Mouse (Mus musculus) T-helper 17 cell (primary cell): ENCODE results near the gene E130114P18Rik.

Source experiments
- in situ Hi-C, 2 experiments: fragments of 300-600 bp; cut with MboI, MseI; formaldehyde crosslinking; loops; 1 replicate in 1 of 2; 2 replicates in 1 of 2; pipeline ENCODE4 v1.15.1; 2025; ENCODE audit warnings: high pct_unique_total_duplicates in 2 of 2

E130114P18Rik gene

DNA sequence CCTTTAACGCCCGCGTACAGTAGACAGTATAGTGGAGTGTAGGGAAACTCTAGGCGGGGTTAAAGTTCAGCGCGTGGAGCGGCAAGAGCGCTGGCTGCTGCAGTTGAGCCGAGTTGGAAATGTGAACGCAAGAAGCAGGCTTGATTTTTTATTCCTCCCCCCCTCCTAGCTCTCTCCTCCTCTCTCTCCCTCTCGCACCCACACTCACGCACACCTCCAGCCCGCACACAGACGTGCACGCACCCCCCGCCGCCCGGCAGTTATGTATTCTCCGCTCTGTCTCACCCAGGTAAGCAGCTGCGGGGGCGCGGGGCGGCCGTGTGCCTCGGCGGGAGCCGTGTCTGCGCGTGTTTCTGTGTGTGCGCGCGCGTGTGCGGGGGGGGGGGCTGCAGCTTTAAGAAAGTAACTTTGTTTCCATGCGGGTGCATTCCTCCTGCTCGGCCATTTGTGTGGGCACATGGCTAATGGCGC is at the start of gene E130114P18Rik:
Gene E130114P18Rik, minus strand, starts transcription at position 373 of the 471 bp plus-strand sequence.
- in situ Hi-C loops = no loop called here

DNA sequence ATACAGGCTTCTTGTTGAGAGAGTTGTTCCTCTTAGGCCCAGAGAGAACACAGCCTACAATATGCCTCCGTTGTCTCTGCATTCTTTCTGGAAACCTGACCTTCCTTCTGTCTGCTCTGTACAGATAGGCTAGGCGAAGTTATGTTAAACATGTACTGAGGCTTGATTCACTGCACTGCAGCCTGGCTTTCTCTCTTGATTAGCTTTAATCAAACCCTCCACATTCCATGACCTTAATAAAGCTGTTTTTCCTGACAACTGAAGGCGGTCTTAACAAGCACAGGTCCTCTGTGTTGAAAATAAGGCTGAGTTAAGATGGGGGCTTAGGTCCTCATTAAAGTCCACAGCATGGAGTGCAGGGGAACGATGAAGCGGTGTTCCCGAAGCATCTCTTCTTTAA is 49.2 kb upstream of the E130114P18Rik start:
- in situ Hi-C loops = no loop called here

DNA sequence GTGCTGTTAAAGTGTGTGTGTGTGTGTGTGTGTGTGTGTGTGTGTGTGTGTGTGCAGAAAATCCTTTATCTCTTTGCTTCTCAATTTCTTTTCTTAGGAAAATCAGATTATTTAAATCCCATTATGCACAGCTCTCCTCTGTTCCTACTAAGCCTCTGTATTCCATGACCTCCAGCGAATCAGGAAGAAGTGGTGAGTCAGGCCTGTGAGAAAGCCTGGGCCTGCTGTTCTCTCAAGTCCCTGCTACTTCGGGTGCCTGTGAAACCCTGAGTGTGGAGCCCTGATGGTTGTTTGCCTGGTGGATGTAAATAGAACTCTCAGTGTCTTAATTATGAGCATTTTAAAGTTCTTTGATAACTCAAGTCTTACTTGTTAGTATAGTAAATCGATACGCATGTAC is 48.0 kb upstream of the E130114P18Rik start:
- in situ Hi-C loops = no loop called here

- in situ Hi-C loops = no loop called here
These were observed 47.6 kb upstream of the E130114P18Rik start for GRCm38 (mm10) chr4:97825432-97825831.

DNA sequence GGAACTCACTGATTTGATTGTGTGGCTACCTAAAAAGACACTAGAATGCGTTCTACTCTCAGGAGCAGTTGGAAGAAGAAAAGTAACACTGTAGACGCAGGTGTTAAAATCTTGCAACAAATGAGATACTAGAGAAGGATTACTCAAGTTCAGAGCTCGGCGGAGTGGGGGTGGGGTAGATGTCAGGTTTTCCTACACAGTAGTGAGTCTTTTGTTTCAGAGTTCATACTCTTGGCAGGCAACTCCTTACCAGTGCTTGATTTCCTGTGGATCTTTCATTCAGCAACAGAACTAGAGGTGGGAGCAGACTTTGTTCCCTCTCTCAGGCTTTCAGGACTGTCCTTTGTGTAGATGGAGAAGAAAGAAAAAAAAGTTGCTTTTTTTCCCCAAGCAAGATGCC is 46.6 kb upstream of the E130114P18Rik start:
- in situ Hi-C loops = no loop called here

- in situ Hi-C loops = no loop called here
These were observed 45.6 kb upstream of the E130114P18Rik start for GRCm38 (mm10) chr4:97823512-97823911.

- in situ Hi-C loops = no loop called here
These were observed 43.8 kb upstream of the E130114P18Rik start for GRCm38 (mm10) chr4:97821556-97822251.

GRCm38 (mm10) chr4:97820474-97821259 is 42.8 kb upstream of the E130114P18Rik start:
- in situ Hi-C loops = no loop called here

GRCm38 (mm10) chr4:97819101-97819500 is 41.2 kb upstream of the E130114P18Rik start:
- in situ Hi-C loops = no loop called here

DNA sequence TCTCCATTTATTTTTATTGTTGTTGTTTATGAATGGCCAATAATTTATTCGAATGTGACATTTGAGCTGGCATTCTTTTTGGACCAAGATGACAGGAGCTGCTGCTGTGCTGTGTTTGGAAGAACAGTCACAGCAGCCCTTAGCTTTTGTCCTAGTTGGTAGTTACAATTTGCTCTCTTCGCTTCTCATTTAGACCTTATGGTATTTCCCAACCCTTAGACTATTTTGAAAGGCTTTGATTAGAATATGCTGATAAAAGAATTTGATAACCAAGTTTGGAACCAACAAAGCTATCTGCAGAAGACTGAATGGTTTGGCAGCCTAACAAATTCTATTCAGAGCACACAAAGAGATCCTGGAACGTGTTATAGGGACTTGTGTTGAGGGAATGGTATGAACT is 40.6 kb upstream of the E130114P18Rik start:
- in situ Hi-C loops = no loop called here

DNA sequence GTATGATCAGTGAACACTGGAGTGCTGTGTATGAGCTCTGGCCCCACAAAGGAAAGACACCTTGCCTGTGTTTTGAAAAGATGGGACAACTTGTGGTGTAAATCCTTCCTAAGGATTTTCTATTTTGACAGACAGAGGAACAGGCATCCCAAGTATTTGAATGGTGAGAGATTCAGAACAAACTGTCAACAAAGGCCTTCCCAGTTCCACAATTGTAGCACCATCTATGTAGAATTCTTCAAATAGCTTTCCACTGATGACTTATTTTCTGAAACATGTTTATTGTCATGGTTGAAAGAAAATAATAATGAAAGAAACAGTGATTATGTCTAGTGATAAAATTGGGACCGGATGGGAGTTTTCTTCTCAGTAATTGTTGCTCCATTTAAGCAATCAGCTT is 39.9 kb upstream of the E130114P18Rik start:
- in situ Hi-C loops = no loop called here

GRCm38 (mm10) chr4:97816753-97817152 is 38.9 kb upstream of the E130114P18Rik start:
- in situ Hi-C loops = no loop called here

GRCm38 (mm10) chr4:97816001-97816400 is 38.1 kb upstream of the E130114P18Rik start:
- in situ Hi-C loops = no loop called here

DNA sequence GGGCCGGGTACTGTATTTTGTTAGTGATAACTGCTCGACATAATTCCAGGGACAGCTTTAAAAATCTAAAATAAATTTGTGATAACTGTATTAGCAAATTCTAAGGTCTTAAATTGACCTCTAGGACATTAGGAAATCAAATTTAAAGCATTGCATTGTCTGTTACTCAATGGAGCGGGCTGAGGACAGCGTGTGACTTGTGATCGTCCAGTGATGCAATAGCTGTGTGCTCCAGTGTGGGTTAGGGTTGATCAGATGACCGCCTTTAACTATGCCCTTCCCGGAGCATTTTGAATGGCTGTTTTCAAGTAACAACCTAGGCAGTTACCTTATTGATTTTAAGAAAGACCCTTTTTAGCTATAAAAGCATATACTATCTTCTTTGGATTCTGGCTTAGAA is 36.6 kb upstream of the E130114P18Rik start:
- in situ Hi-C loops = no loop called here

DNA sequence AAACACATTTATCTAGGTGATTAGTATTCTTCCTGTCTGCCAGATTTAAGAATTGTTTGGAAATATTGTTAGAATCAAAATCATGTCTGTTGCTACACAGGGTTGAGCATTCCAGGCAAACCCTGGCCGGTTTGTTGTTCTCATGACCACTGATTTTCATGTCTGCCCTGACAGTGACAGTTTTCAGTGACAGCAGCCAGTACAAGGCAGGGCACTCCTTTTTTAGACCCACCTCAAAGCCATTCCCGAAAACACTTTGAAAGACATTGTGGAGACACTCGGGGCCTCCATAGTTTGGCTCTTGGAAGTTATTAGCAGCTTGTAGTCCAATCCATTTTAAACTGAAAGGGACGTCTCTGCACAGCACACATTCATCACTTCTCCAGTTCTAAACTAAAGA is 36.1 kb upstream of the E130114P18Rik start:
- in situ Hi-C loops = no loop called here

DNA sequence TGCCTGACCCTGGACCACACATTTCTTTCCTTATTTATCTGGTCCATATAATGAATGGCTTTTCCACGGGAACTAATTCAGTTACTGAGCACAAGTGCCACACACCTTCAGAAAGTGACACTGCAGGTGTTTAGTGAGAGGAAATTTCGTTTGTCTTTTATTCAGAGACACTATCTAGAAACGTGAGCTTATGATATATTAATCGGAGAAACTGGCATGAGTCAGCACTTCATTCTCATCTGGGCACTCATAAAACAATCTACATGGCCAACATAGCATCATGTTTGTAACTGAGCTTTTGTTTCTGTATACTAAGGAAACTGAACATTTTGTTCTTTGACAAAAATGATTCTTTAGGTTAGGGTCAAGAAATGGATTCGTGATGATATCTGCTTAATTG is 35.2 kb upstream of the E130114P18Rik start:
- in situ Hi-C loops = no loop called here

DNA sequence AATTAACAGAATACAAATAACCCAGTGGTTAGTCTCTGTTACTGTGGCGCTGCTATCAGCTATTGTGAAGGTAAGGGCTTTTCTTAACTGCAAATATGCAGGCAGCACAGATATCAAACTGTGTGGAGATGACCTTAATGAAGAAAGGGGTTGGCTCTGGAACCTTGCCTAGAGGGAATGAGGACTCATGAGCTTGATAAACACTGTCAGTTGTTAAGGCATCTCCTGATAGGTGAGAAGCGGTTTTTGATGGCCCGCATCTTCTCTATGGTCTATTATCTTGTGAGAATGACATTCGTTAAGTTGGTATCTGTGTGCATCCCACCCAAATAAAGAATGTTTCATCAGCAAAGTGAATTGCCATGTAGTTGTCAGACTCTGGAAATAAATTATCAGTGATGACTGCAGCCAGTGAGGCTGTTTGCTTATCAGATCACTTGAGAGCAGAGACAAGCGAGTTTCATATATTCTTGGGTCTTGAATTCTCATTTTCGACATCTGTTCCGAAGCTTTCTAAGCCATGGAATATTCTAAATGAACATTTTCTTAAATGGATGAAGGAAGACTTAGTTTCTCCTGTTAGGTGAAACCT is 32.6 kb upstream of the E130114P18Rik start:
- in situ Hi-C loops = no loop called here

GRCm38 (mm10) chr4:97809582-97810295 is 31.9 kb upstream of the E130114P18Rik start:
- in situ Hi-C loops = no loop called here

GRCm38 (mm10) chr4:97808885-97809284 is 31.0 kb upstream of the E130114P18Rik start:
- in situ Hi-C loops = no loop called here

DNA sequence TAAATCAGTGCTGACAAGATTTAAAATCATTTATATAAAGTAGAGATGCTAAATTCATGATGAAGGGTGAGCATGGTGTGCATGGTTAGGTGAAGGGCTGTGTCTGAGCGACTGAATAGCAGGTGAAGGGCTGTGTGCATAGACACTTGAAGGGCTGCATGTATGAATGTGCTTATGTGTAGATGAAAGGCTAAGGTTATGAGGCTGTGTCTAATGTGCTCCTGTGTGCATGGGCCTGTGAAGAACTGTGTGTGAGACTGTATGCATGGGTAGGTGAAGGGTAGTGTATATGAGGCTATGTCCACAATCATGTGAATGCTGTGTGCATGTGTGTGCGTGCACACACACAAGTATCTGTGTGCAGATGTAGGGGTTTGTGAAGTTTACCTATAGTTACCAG is 29.0 kb upstream of the E130114P18Rik start:
- in situ Hi-C loops = no loop called here

DNA sequence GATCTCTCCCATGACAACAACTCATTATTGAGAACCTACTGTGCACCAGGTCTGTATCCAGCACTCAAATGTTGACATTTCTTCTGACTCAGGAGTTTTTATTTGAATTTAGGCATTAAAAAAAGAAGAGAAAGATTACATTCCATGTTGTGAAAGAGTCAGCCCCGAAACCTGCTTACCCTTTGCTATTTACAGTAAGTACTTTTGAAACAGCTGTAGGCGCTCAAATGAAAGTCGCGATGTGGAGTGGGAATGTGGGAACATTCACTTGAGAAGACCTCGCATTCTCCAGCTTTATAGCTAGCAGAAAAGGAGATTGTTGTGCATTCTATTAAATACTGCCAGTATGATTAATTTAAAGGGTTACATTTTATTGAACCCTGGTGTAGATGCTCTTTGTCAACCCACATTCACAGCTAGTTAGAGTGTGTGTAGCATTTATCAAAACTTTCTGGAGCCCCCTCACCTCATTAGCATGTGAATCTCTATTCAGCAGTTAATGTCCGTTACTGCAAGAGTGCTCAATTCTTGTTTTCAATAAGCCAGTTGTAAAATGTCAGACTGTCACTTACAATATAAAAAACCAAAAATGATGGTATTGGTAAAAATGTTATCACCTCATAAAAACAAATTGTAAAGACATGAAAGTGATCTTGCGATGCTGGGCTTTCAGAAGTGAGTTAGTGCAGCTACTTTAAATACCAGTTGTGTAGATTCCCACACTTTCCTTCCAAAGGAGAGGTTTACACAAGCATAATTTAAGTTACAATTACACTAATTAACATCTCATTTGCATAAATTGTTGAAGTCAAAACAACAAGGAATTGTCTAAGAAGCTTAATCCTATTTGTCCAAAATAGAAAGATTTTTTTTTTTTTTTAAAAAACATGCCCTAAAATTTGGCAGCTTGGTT is 28.3 kb upstream of the E130114P18Rik start:
- in situ Hi-C loops = no loop called here
